Mouse (Mus musculus): ENCODE results near the gene Rab33b.

DNA sequence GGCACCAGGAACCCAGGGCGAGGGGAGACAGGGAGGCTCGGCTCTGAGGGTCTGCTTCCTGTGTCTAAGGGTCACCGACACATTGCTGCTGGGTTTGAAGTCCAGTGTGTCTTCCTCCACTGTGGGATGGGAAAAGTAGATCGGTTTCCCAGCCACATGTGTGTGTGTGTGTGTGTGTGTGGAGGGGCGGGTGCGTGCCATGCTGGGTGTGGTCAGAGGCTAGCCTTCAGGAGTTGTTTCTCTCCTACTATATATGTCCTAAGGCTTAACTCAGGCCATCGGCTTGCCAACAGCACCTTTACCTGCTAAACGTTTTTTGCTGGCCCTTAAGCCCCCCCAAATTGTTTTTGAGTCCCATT lies 35.0 kb downstream of the Rab33b start:
- TF ChIP-seq CTCF (IDR thresholded peaks at IDR 0.05; ENCODE audit: control insufficient read depth, insufficient read depth, insufficient replicate concordance, low read depth, low read length), result no peak
- no peak for TF ChIP-seq POLR2A (IDR thresholded peaks at IDR 0.05; ENCODE audit: control insufficient read depth, low read depth, low read length)
